In genomic region chr10:111583124-111583743, GRCm38 (mm10) we compare ENCODE assay signal across 9 mouse cellular contexts.
A peak's percentile ranks its signal among the peaks of the same experiment; 100 is the strongest.
DNase-seq lines count a peak whose midpoint lies in the region; ATAC-seq and TF ChIP-seq lines count a peak whose summit lies in the region.
"Had no signal": no experiment of that assay in that cellular context is flagged by ENCODE, and none has a peak within 500 bp of the region (broad histone marks: within the 10 kb centered on the region; RNA-seq: fewer than 3 reads in every experiment).

No protein-coding gene starts in this region.

- 0 out of 2 replicates have a peak, but pooled peaks cover 3% of the 10 kb centered on the region for H3K27me3 ChIP-seq in limb, embryonic 10.5 days (ENCODE audit: low read depth, poor library complexity, severe bottlenecking)

- TF ChIP-seq POLR2A in bone marrow, adult 2 months (IDR thresholded peaks at IDR 0.05; ENCODE audit: borderline replicate concordance, control insufficient read depth, low read depth, low read length), result no peak

- H3K4me1 ChIP-seq in bone marrow, adult 2 months (ENCODE audit: control insufficient read depth, insufficient read depth, low read length), result no peaks in the 10 kb centered on the region; the same call in 1 of the 2 replicates
- peaks cover 14% of the 10 kb centered on the region; the same call in 1 of the 2 replicates for H3K4me1 ChIP-seq in limb, embryonic 10.5 days

- peak; percentile 10 for ATAC-seq in inflammation-experienced regulatory T-cells, adult 6 months
- ATAC-seq in megakaryocyte progenitor cell, adult 5-6 weeks (replicated peaks; ENCODE audit: poor library complexity), result peak; percentile 49
- ATAC-seq in granulocyte monocyte progenitor cell, adult 5-6 weeks (replicated peaks; ENCODE audit: poor library complexity, severe bottlenecking), result no peak; the same call in 1 of the 2 replicates

- DNase-seq in kidney, adult 9 months, result peak; percentile 51
- no peak for DNase-seq in kidney, adult 8-10 months
- no peak for DNase-seq in limb, embryonic 10.5 days (ENCODE audit: low spot score)
- DNase-seq in spleen, postnatal 4 days (ENCODE audit: low spot score in 2 of 2), result no peak
- DNase-seq: cerebellum, adult 9-11 months had no signal

- H3K36me3 ChIP-seq in limb, embryonic 10.5 days, result no peaks in the 10 kb centered on the region

- no peak for TF ChIP-seq CTCF in bone marrow, adult 2 months (IDR thresholded peaks at IDR 0.05; ENCODE audit: control insufficient read depth, insufficient read depth, low read length)

- H3K9me3 ChIP-seq in limb, embryonic 10.5 days (replicated peaks), result no peaks in the 10 kb centered on the region

- H3K4me3 ChIP-seq in bone marrow, adult 2 months (replicated peaks; ENCODE audit: control insufficient read depth, low read depth, low read length), result peak overlapping the region; percentile 6
- no peak overlapping the region for H3K4me3 ChIP-seq in limb, embryonic 10.5 days

- 64% methylated on average over 20 of the region's 20 CpGs for WGBS in bone marrow, adult 2 months
- 95% methylated on average over 20 of the region's 20 CpGs for WGBS in limb, embryonic 10.5 days

- H3K27ac ChIP-seq in bone marrow, adult 2 months (ENCODE audit: control insufficient read depth, insufficient read depth, low read depth, low read length, poor library complexity), result no peak overlapping the region
- H3K27ac ChIP-seq in limb, embryonic 10.5 days, result no peak overlapping the region
